Mouse (Mus musculus) MEL (cell line): Measurements from ENCODE around the gene Ascc3.

Experiments
- CTCF ChIP-seq, 3 experiments: IDR thresholded peaks in 2 of 3; conservative IDR thresholded peaks in 1 of 3; 2 replicates each; pipeline ENCODE4 v1.5.1; 2011 to 2012; ENCODE audit warnings: low read length in 3 of 3, low read depth in 2 of 3, mild to moderate bottlenecking in 2 of 3, improper control_type of control experiment in 1 of 3, inconsistent platforms in 1 of 3, mixed read lengths in 1 of 3, moderate library complexity in 1 of 3; ENCODE audit not compliant: control insufficient read depth in 1 of 3, insufficient read depth in 1 of 3, poor library complexity in 1 of 3, severe bottlenecking in 1 of 3
- POLR2AphosphoS5 ChIP-seq: IDR thresholded peaks from 2 replicates; pipeline ENCODE4 v1.6.1; 2012; ENCODE audit warnings: low read depth, borderline replicate concordance, mild to moderate bottlenecking, inconsistent platforms, low read length, moderate library complexity, mixed read lengths
- SMC3 ChIP-seq: IDR thresholded peaks from 2 replicates; pipeline ENCODE4 v1.6.1; 2011; ENCODE audit warnings: low read depth, low read length, improper control_type of control experiment

- TF ChIP-seq CTCF (IDR thresholded peaks at IDR 0.05 in 2 of 3, conservative IDR thresholded peaks at IDR 0.05 in 1 of 3; ENCODE audit: control insufficient read depth in 1 of 3, insufficient read depth in 1 of 3, low read depth in 2 of 3, low read length in 3 of 3, poor library complexity in 1 of 3, severe bottlenecking in 1 of 3), result peak in 2 of 3 experiments; percentile 72 to 78; a peak in 4 of 6 replicates
- no peak for TF ChIP-seq POLR2AphosphoS5
- peak; percentile 71 for TF ChIP-seq SMC3
Observed at GRCm38 (mm10) chr10:50704202-50704601, 111.7 kb downstream of the Ascc3 start.
